Mouse (Mus musculus) testis, adult 2 months (tissue): Measurements from ENCODE around the gene Tuba8.

Experiments
- CTCF ChIP-seq: fragments of 200-500 bp; IDR thresholded peaks from 2 replicates; pipeline ENCODE4 v1.5.1; 2012; ENCODE audit warnings: low read depth, mild to moderate bottlenecking, inconsistent platforms, low read length, moderate library complexity; ENCODE audit not compliant: control insufficient read depth, insufficient read depth, insufficient replicate concordance
- POLR2A ChIP-seq: fragments of 200-500 bp; IDR thresholded peaks from 2 replicates; pipeline ENCODE4 v1.6.1; 2012; ENCODE audit warnings: low read depth, mild to moderate bottlenecking, inconsistent platforms, low read length, moderate library complexity; ENCODE audit not compliant: control insufficient read depth

GRCm38 (mm10) chr6:121219406-121219805 lies 8.9 kb downstream of the Tuba8 start:
- TF ChIP-seq CTCF = no peak
- TF ChIP-seq POLR2A = no peak
